Mouse (Mus musculus) lung, postnatal 25 days (tissue): ENCODE data around the gene Lck.

Experiments
- DNase-seq: peaks from one replicate; pipeline ENCODE4 v3.0.0; 2022; ENCODE audit warnings: low spot score

Gene Lck

GRCm38 (mm10) chr4:129508237-129508515 lies 65.3 kb downstream of the Lck start:
- DNase-seq = no peak

- DNase-seq = no peak
Observed at GRCm38 (mm10) chr4:129507434-129508236, 65.8 kb downstream of the Lck start.

GRCm38 (mm10) chr4:129505511-129505910 lies 67.9 kb downstream of the Lck start:
- no peak for DNase-seq

- no peak for DNase-seq
Observed at GRCm38 (mm10) chr4:129502901-129503444, 70.5 kb downstream of the Lck start.

GRCm38 (mm10) chr4:129502327-129502888 lies 71.0 kb downstream of the Lck start:
- DNase-seq = no peak

GRCm38 (mm10) chr4:129500607-129501566 lies 72.6 kb downstream of the Lck start:
- DNase-seq = peak; percentile 92

GRCm38 (mm10) chr4:129500017-129500416 lies 73.4 kb downstream of the Lck start:
- DNase-seq = no peak

- no peak for DNase-seq
Observed at GRCm38 (mm10) chr4:129498941-129499340, 74.5 kb downstream of the Lck start.
